Mouse (Mus musculus): ENCODE data around the gene Sez6.
A peak's percentile ranks its signal among the peaks of the same experiment; 100 is the strongest.

GRCm38 (mm10) chr11:77967114-77967513, 36.5 kb downstream of the Sez6 start:
- no peak for TF ChIP-seq POLR2A (IDR thresholded peaks at IDR 0.05; ENCODE audit: borderline replicate concordance, insufficient read depth, low read length)
- peak; percentile 73 for TF ChIP-seq CTCF (IDR thresholded peaks at IDR 0.05; ENCODE audit: borderline replicate concordance, insufficient read depth, low read depth, low read length)
